Mouse (Mus musculus) thymus, adult 2 months (tissue): ENCODE measurements around the gene Fbln1.

Source experiments
- CTCF ChIP-seq: fragments of 200-500 bp; IDR thresholded peaks from 2 replicates; pipeline ENCODE4 v1.5.1; 2012; ENCODE audit warnings: mild to moderate bottlenecking, control low read depth, low read length, moderate library complexity, borderline replicate concordance; ENCODE audit not compliant: control insufficient read depth, poor library complexity, insufficient read depth; ENCODE audit errors: extremely low read depth
- POLR2A ChIP-seq: fragments of 200-500 bp; IDR thresholded peaks from 2 replicates; pipeline ENCODE4 v1.6.1; 2012; ENCODE audit warnings: mild to moderate bottlenecking, low read length, control low read depth, moderate library complexity; ENCODE audit not compliant: control insufficient read depth, poor library complexity, insufficient read depth; ENCODE audit errors: extremely low read depth

DNA sequence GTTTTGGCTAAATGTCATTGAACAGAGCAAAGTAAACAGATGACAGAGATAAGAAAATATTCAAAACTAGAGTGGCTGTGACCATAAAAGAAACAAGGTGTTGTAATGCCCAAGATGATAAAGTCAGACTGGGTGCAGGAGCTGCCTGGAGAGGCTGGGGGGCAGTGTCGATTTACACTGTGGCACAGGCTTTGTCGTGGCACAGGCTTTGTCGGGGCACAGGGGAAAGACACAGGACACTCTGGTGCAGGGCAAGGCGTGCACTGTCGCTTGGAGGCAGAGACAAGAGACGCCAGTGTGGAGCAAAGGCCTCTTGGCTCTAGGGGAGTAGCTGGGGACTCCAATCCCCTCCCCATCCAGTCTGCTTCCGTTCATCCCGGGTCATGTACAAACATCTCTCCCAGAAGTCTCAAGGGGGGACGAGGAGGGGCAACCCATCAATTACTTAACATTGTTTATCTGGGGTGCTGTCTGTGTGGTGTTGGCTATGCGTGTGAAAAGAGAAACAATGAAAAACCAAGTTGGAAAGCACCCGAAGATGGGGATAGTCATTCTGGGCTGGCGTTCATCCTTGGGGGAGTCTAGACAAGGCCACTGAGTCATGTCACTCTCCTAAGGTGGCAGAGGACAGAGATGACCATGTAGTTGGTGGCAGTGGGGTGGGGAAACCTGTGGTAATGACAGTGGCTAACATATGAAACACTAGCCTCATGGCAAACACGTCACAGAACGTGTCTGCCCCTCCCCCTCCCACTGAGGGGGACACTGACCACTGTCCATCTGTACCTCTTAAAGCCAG is 110.8 kb downstream of the Fbln1 start:
- TF ChIP-seq CTCF (no peak), POLR2A (no peak)
